Mouse (Mus musculus) MEL (cell line): ENCODE measurements around the gene Fra10ac1. TPM values are rescaled to one million over a fixed set of nuclear protein-coding genes. Genes with fewer than 3 reads are reported as not detected.

Experiments used
- DNase-seq: peaks from one replicate; pipeline ENCODE4 v3.0.0; 2011; ENCODE audit warnings: low read depth, low spot score
- H3K27ac ChIP-seq: 2 replicates; pipeline ENCODE4 v1.5.1; 2012; ENCODE audit warnings: low read depth, mild to moderate bottlenecking, control low read depth, low read length, moderate library complexity; ENCODE audit not compliant: control insufficient read depth
- H3K27me3 ChIP-seq, 2 experiments: fragments of 150-350 bp in 1 of 2; sonication (generic) in 1 of 2; 2 replicates each; pipeline ENCODE4 v1.6.1; 2012; ENCODE audit warnings: low read length in 2 of 2, mild to moderate bottlenecking in 2 of 2, improper control_type of control experiment in 1 of 2, moderate library complexity in 1 of 2; ENCODE audit not compliant: insufficient read depth in 2 of 2, control insufficient read depth in 1 of 2
- H3K36me3 ChIP-seq, 2 experiments: 2 replicates each; pipeline ENCODE4 v1.6.1; 2012 to 2014; ENCODE audit warnings: low read length in 2 of 2, improper control_type of control experiment in 1 of 2, inconsistent platforms in 1 of 2, mild to moderate bottlenecking in 1 of 2; ENCODE audit not compliant: insufficient read depth in 2 of 2, control insufficient read depth in 1 of 2
- H3K4me1 ChIP-seq, 2 experiments: fragments of 150-350 bp in 1 of 2; sonication (generic) in 1 of 2; 2 replicates each; pipeline ENCODE4 v1.6.1; 2012; ENCODE audit warnings: low read length in 2 of 2, improper control_type of control experiment in 1 of 2, mild to moderate bottlenecking in 1 of 2; ENCODE audit not compliant: insufficient read depth in 2 of 2, control insufficient read depth in 1 of 2
- H3K4me3 ChIP-seq, 2 experiments: fragments of 150-350 bp in 1 of 2; sonication (generic) in 1 of 2; 2 replicates each; pipeline ENCODE4 v1.5.1; 2012; ENCODE audit warnings: low read depth in 2 of 2, low read length in 2 of 2, mild to moderate bottlenecking in 2 of 2, moderate library complexity in 2 of 2, control low read depth in 1 of 2, improper control_type of control experiment in 1 of 2; ENCODE audit not compliant: control insufficient read depth in 1 of 2, insufficient read depth in 1 of 2
- H3K79me2 ChIP-seq: 2 replicates; pipeline ENCODE4 v1.6.1; 2012; ENCODE audit warnings: mild to moderate bottlenecking, low read length, moderate library complexity; ENCODE audit not compliant: control insufficient read depth, poor library complexity, insufficient read depth
- H3K9ac ChIP-seq: 2 replicates; pipeline ENCODE4 v1.6.1; 2012; ENCODE audit warnings: low read depth, mild to moderate bottlenecking, control low read depth, low read length, moderate library complexity; ENCODE audit not compliant: control insufficient read depth, poor library complexity, severe bottlenecking
- H3K9me3 ChIP-seq: fragments of 150-350 bp; sonication (generic); replicated peaks from 2 replicates; pipeline ENCODE4 v1.6.1; 2012; ENCODE audit warnings: mild to moderate bottlenecking, low read length, improper control_type of control experiment, moderate library complexity; ENCODE audit not compliant: insufficient read depth
- BHLHE40 ChIP-seq: IDR thresholded peaks from 2 replicates; pipeline ENCODE4 v1.6.1; 2012; ENCODE audit warnings: low read depth, mild to moderate bottlenecking, inconsistent platforms, low read length, improper control_type of control experiment, borderline replicate concordance
- CHD2 ChIP-seq: IDR thresholded peaks from 2 replicates; pipeline ENCODE4 v1.6.1; 2011; ENCODE audit warnings: low read length, improper control_type of control experiment
- EP300 ChIP-seq, 2 experiments: IDR thresholded peaks; 2 replicates each; pipeline ENCODE4 v1.6.1; 2011; ENCODE audit warnings: improper control_type of control experiment in 2 of 2, low read length in 2 of 2, low read depth in 1 of 2, mild to moderate bottlenecking in 1 of 2
- ETS1 ChIP-seq: IDR thresholded peaks from 2 replicates; pipeline ENCODE4 v1.6.1; 2012; ENCODE audit warnings: low read depth, mild to moderate bottlenecking, inconsistent platforms, low read length, improper control_type of control experiment, moderate library complexity
- HCFC1 ChIP-seq: IDR thresholded peaks from 2 replicates; pipeline ENCODE4 v1.6.1; 2012; ENCODE audit warnings: low read depth, mild to moderate bottlenecking, inconsistent platforms, low read length, improper control_type of control experiment, moderate library complexity
- KAT2A ChIP-seq: conservative IDR thresholded peaks from 2 replicates; pipeline ENCODE4 v1.6.1; 2012; ENCODE audit warnings: low read depth, low read length, improper control_type of control experiment, inconsistent platforms
- MAX ChIP-seq: IDR thresholded peaks from 2 replicates; pipeline ENCODE4 v1.6.1; 2011; ENCODE audit warnings: low read length, improper control_type of control experiment
- MAZ ChIP-seq: IDR thresholded peaks from 2 replicates; pipeline ENCODE4 v1.6.1; 2012; ENCODE audit warnings: low read depth, mild to moderate bottlenecking, inconsistent platforms, low read length, improper control_type of control experiment
- MXI1 ChIP-seq: IDR thresholded peaks from 2 replicates; pipeline ENCODE4 v1.6.1; 2011; ENCODE audit warnings: mild to moderate bottlenecking, low read depth, low read length, improper control_type of control experiment
- NELFE ChIP-seq: IDR thresholded peaks from 2 replicates; pipeline ENCODE4 v1.6.1; 2011; ENCODE audit warnings: low read depth, low read length, improper control_type of control experiment
- POLR2A ChIP-seq, 2 experiments: IDR thresholded peaks; 2 replicates each; pipeline ENCODE4 v1.6.1; 2011 to 2012; ENCODE audit warnings: low read length in 2 of 2, mild to moderate bottlenecking in 2 of 2, control low read depth in 1 of 2, improper control_type of control experiment in 1 of 2, low read depth in 1 of 2, moderate library complexity in 1 of 2; ENCODE audit not compliant: control insufficient read depth in 1 of 2, insufficient read depth in 1 of 2, poor library complexity in 1 of 2
- POLR2AphosphoS2 ChIP-seq: IDR thresholded peaks from 2 replicates; pipeline ENCODE4 v1.6.1; 2011; ENCODE audit warnings: low read length, improper control_type of control experiment
- RAD21 ChIP-seq: IDR thresholded peaks from 2 replicates; pipeline ENCODE4 v1.6.1; 2011; ENCODE audit warnings: mild to moderate bottlenecking, low read depth, low read length, improper control_type of control experiment
- SIN3A ChIP-seq: IDR thresholded peaks from 2 replicates; pipeline ENCODE4 v1.6.1; 2012; ENCODE audit warnings: low read length, improper control_type of control experiment, inconsistent platforms
- TAL1 ChIP-seq: IDR thresholded peaks from 2 replicates; pipeline ENCODE4 v1.6.1; 2012; ENCODE audit warnings: mild to moderate bottlenecking, inconsistent platforms, low read length, moderate library complexity, mixed read lengths
- TCF12 ChIP-seq: IDR thresholded peaks from 2 replicates; pipeline ENCODE4 v1.6.1; 2014; ENCODE audit warnings: low read depth, mild to moderate bottlenecking, inconsistent platforms, low read length, improper control_type of control experiment, moderate library complexity
- USF1 ChIP-seq: IDR thresholded peaks from 2 replicates; pipeline ENCODE4 v1.6.1; 2014; ENCODE audit warnings: low read depth, mild to moderate bottlenecking, inconsistent platforms, low read length, improper control_type of control experiment, moderate library complexity
- ZC3H11A ChIP-seq: IDR thresholded peaks from 2 replicates; pipeline ENCODE4 v1.6.1; 2012; ENCODE audit warnings: low read depth, mild to moderate bottlenecking, inconsistent platforms, low read length, improper control_type of control experiment
- ZKSCAN1 ChIP-seq: IDR thresholded peaks from 2 replicates; pipeline ENCODE4 v1.6.1; 2012; ENCODE audit warnings: low read depth, mild to moderate bottlenecking, inconsistent platforms, low read length, improper control_type of control experiment, moderate library complexity
- ZMIZ1 ChIP-seq: IDR thresholded peaks from 2 replicates; pipeline ENCODE4 v1.6.1; 2012; ENCODE audit warnings: low read depth, mild to moderate bottlenecking, inconsistent platforms, low read length, improper control_type of control experiment, moderate library complexity
- polyA plus RNA-seq, 2 experiments: library from polyadenylated mRNA; stranded (reverse) in 1 of 2; unstranded in 1 of 2; fragments of >175 nt in 1 of 2; fragments of >200 nt in 1 of 2; gene quantifications; 2 replicates each; pipeline versions ENCODE4 v1.2.1 to v1.2.4; 2012; ENCODE audit warnings: low replicate concordance in 2 of 2, low read depth in 1 of 2; ENCODE audit not compliant: insufficient read length in 2 of 2, insufficient read depth in 1 of 2, missing spikeins in 1 of 2
- total RNA-seq: library from RNA; depleted of rRNA; stranded (reverse); fragments of 300-350 nt; gene quantifications from 2 replicates; pipeline ENCODE4 v1.2.3, GENCODE M21; 2012

Fra10ac1 gene
- total and polyA plus RNA-seq, 3 experiments, result 9.1 to 17.0 TPM; not detected in 1

DNA sequence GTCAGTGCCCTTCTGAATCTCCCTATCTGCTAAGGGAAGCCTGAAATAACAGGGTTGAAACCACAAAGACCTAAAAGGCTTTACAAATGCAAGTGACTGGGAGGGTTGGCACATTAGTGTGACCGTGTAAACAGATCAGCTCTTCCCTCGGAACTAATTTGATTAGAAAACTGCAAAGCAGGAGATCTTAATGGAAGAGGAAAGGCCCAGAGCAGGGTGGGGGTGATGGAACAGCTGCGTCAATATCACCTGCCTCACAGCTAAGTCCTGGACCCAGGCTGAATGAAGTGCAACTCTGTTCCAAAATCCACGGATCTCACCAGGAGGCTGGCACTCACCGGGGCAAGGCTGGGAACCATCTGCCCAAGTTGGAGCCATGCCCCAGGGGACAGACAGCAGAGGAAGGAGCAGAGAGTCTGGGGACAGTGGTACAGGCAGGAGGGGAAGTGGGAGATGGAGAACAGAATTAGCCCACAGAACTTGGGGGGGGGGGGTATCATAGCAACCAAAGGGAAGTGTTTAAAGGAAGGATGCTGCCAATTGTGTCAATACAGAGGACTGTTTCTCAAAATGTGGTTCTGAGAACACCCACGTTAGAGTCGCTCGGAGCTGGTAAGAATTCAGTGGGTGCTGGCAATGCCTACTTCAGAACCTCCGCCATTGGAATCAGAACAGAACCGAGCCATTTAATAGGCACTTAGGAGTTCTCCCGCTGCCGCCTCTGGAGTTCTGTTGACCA lies 14.4 kb upstream of the Fra10ac1 start:
- Histone ChIP-seq H3K36me3 (no peaks in the 10 kb centered on the region), H3K4me1 (no peaks in the 10 kb centered on the region; a peak in 1 of 4 replicates), H3K4me3 (no peak overlapping the region), H3K9ac (no peak overlapping the region), H3K9me3 (no peaks in the 10 kb centered on the region), H3K27ac (no peak overlapping the region), H3K27me3 (no peaks in the 10 kb centered on the region; a peak in 2 of 4 replicates)
- TF ChIP-seq TCF12 (no peak), MAX (no peak), SIN3A (no peak), POLR2A (IDR thresholded peaks at IDR 0.05; ENCODE audit: control insufficient read depth in 1 of 2, insufficient read depth in 1 of 2, low read depth in 1 of 2, low read length in 2 of 2, poor library complexity in 1 of 2) (no peak), RAD21 (no peak)
- TF ChIP-seq, all 39 proteins: peak for 0
- DNase-seq, result no peak
- no peaks in the 10 kb centered on the region for H3K79me2 ChIP-seq

DNA sequence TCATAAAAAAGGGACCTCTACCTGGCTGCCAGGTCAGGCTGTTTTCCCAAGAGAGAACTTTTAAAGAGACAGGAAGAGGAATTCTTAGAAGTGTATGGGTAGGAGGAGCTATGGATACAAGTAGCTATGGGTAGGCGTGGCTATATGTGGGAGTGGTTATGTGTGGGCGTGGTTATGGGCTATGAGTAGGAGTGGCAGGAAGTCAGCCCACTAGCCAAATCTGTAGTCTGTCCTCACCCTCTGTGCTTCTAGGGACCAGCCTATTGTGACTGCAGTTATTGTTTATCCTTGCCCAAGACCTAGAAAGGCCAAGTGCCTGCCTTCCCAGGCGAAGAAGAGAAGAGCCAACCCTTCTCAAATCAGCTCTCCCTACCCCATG lies 13.9 kb upstream of the Fra10ac1 start:
- no peak for TF ChIP-seq POLR2A (IDR thresholded peaks at IDR 0.05; ENCODE audit: control insufficient read depth in 1 of 2, insufficient read depth in 1 of 2, low read depth in 1 of 2, low read length in 2 of 2, poor library complexity in 1 of 2)
- no peak for TF ChIP-seq ZKSCAN1
- TF ChIP-seq USF1, result no peak
- TF ChIP-seq NELFE, result no peak
- no peak for TF ChIP-seq MXI1
- TF ChIP-seq CHD2, result no peak
- TF ChIP-seq ZC3H11A, result no peak
- no peak for TF ChIP-seq TCF12
- no peak for TF ChIP-seq EP300 (IDR thresholded peaks at IDR 0.05; ENCODE audit: low read depth in 1 of 2, low read length in 2 of 2)
- no peak for TF ChIP-seq MAZ
- no peak for TF ChIP-seq RAD21
- no peak for TF ChIP-seq HCFC1
- no peak for TF ChIP-seq ZMIZ1
- no peak for TF ChIP-seq KAT2A
- TF ChIP-seq ETS1, result no peak
- TF ChIP-seq BHLHE40, result no peak
- no peak for TF ChIP-seq TAL1
- no peak for TF ChIP-seq POLR2AphosphoS2
- peak; percentile 60 for DNase-seq
- H3K9ac ChIP-seq, result no peak overlapping the region

More for the DNA sequence above, 13.9 kb upstream of the Fra10ac1 start:
- Histone ChIP-seq H3K27ac (no peak overlapping the region), H3K27me3 (no peaks in the 10 kb centered on the region; a peak in 1 of 4 replicates), H3K4me3 (no peak overlapping the region), H3K9me3 (no peaks in the 10 kb centered on the region), H3K79me2 (no peaks in the 10 kb centered on the region), H3K36me3 (no peaks in the 10 kb centered on the region), H3K4me1 (no peaks in the 10 kb centered on the region; a peak in 1 of 4 replicates)
